Mouse (Mus musculus) right cerebral cortex, adult 2 months (tissue): ENCODE data around the gene Pml.
"Not testable (repeated sequence)": the region's sequence is repeated elsewhere in the genome, so short reads cannot be mapped to it uniquely, and the experiment has no call there.

Source experiments
- DNase-seq, 2 experiments: peaks; one replicate each; pipeline ENCODE4 v3.0.0; 2021 to 2022; ENCODE audit warnings: low spot score in 2 of 2

The Pml gene

GRCm38 (mm10) chr9:58271551-58271950 lies 22.0 kb upstream of the Pml start:
- DNase-seq, result not testable (repeated sequence)

GRCm38 (mm10) chr9:58271109-58271508 lies 21.5 kb upstream of the Pml start:
- no peak for DNase-seq

- no peak for DNase-seq
These were observed 20.5 kb upstream of the Pml start for GRCm38 (mm10) chr9:58270081-58270480.

- DNase-seq, result peak; percentile 53 to 60
These were observed 19.1 kb upstream of the Pml start for GRCm38 (mm10) chr9:58268384-58269313.

GRCm38 (mm10) chr9:58267046-58267445 lies 17.5 kb upstream of the Pml start:
- no peak for DNase-seq

- DNase-seq, result no peak
These were observed 17.0 kb upstream of the Pml start for GRCm38 (mm10) chr9:58266571-58267011.

- DNase-seq, result no peak
These were observed 15.8 kb upstream of the Pml start for GRCm38 (mm10) chr9:58265368-58265767.

GRCm38 (mm10) chr9:58262507-58262906 lies 12.9 kb upstream of the Pml start:
- no peak for DNase-seq

GRCm38 (mm10) chr9:58255704-58256685 lies 6.4 kb upstream of the Pml start:
- no peak for DNase-seq

- DNase-seq, result no peak
These were observed 5.5 kb upstream of the Pml start for GRCm38 (mm10) chr9:58255105-58255504.

- not testable (repeated sequence) for DNase-seq
These were observed 4.2 kb upstream of the Pml start for GRCm38 (mm10) chr9:58253805-58254122.

GRCm38 (mm10) chr9:58253033-58253804 lies 3.6 kb upstream of the Pml start, which contains the start of gene Stoml1:
TSS of gene Stoml1 (plus strand) at chr9:58253164.
- peak; percentile 90 to 96 for DNase-seq

- DNase-seq, result not testable (repeated sequence)
These were observed 1.1 kb upstream of the Pml start for GRCm38 (mm10) chr9:58250730-58251129.

- DNase-seq, result no peak
These were observed 736 bp upstream of the Pml start for GRCm38 (mm10) chr9:58250322-58250721.

- no peak for DNase-seq
These were observed 706 bp downstream of the Pml start for GRCm38 (mm10) chr9:58248746-58249413.

GRCm38 (mm10) chr9:58247064-58247759 lies 2.4 kb downstream of the Pml start:
- DNase-seq, result peak; percentile 82 to 84

GRCm38 (mm10) chr9:58246083-58246591 lies 3.4 kb downstream of the Pml start:
- DNase-seq, result no peak

- DNase-seq, result no peak
These were observed 5.9 kb downstream of the Pml start for GRCm38 (mm10) chr9:58243696-58244095.

- DNase-seq, result peak; percentile 22 to 31
These were observed 6.9 kb downstream of the Pml start for GRCm38 (mm10) chr9:58242696-58243095.
